Mouse (Mus musculus) ES-E14 (cell line): ENCODE measurements around the gene A730061H03Rik. TPM values are rescaled to one million over a fixed set of nuclear protein-coding genes. Genes with fewer than 3 reads are reported as not detected.

Experiments
- DNase-seq: peaks from one replicate; pipeline ENCODE4 v3.0.0-alpha.2; 2013; ENCODE audit warnings: low read depth, low spot score
- H3K27ac ChIP-seq: 2 replicates; pipeline ENCODE4 v1.5.1; 2012; ENCODE audit warnings: low read depth, mild to moderate bottlenecking, low read length, moderate library complexity, mixed read lengths; ENCODE audit not compliant: poor library complexity, insufficient read depth, severe bottlenecking
- H3K36me3 ChIP-seq: 2 replicates; pipeline ENCODE4 v1.6.1; 2012; ENCODE audit warnings: mild to moderate bottlenecking, low read length, moderate library complexity, mixed read lengths; ENCODE audit not compliant: control insufficient read depth, poor library complexity, insufficient read depth, severe bottlenecking
- H3K4me1 ChIP-seq, 2 experiments: fragments of 150-350 bp in 1 of 2; sonication (generic) in 1 of 2; 2 replicates each; pipeline ENCODE4 v1.6.1; 2012; ENCODE audit warnings: low read length in 2 of 2, mild to moderate bottlenecking in 1 of 2, mixed read lengths in 1 of 2; ENCODE audit not compliant: control insufficient read depth in 2 of 2, insufficient read depth in 2 of 2, poor library complexity in 1 of 2
- H3K4me3 ChIP-seq, 2 experiments: fragments of 150-350 bp in 1 of 2; sonication (generic) in 1 of 2; 2 replicates each; pipeline ENCODE4 v1.5.1; 2012; ENCODE audit warnings: low read length in 2 of 2, low read depth in 1 of 2, mild to moderate bottlenecking in 1 of 2, mixed read lengths in 1 of 2; ENCODE audit not compliant: insufficient read depth in 1 of 2, poor library complexity in 1 of 2, severe bottlenecking in 1 of 2
- H3K9ac ChIP-seq: 2 replicates; pipeline ENCODE4 v1.6.1; 2012; ENCODE audit warnings: low read depth, mild to moderate bottlenecking, low read length, mixed read lengths; ENCODE audit not compliant: poor library complexity, insufficient read depth, severe bottlenecking
- H3K9me3 ChIP-seq: fragments of 150-350 bp; sonication (generic); 2 replicates; pipeline ENCODE4 v1.6.1; 2012; ENCODE audit warnings: low read depth, mild to moderate bottlenecking, low read length; ENCODE audit not compliant: control insufficient read depth, insufficient read depth
- CHD2 ChIP-seq: IDR thresholded peaks from 2 replicates; pipeline ENCODE4 v1.6.1; 2014; ENCODE audit warnings: mild to moderate bottlenecking, low read depth, low read length, inconsistent platforms
- HCFC1 ChIP-seq: IDR thresholded peaks from 2 replicates; pipeline ENCODE4 v1.6.1; 2012; ENCODE audit warnings: low read length, inconsistent platforms, borderline replicate concordance; ENCODE audit not compliant: insufficient read depth
- MAFK ChIP-seq: IDR thresholded peaks from 2 replicates; pipeline ENCODE4 v1.6.1; 2014; ENCODE audit warnings: mild to moderate bottlenecking, low read depth, low read length, inconsistent platforms; ENCODE audit not compliant: insufficient read depth
- ZC3H11A ChIP-seq: IDR thresholded peaks from 2 replicates; pipeline ENCODE4 v1.6.1; 2012; ENCODE audit warnings: low read depth, mild to moderate bottlenecking, inconsistent platforms, low read length, borderline replicate concordance
- ZNF384 ChIP-seq: IDR thresholded peaks from 2 replicates; pipeline ENCODE4 v1.6.1; 2012; ENCODE audit warnings: low read depth, low read length, inconsistent platforms
- in situ Hi-C, 2 experiments: fragments of 600-800 bp; cut with MboI; formaldehyde crosslinking; loops; one replicate each; pipeline ENCODE4 v1.15.1; 2025; ENCODE audit warnings: low sequenced_read_pairs in 2 of 2, inconsistent platforms in 1 of 2; ENCODE audit not compliant: unreplicated experiment in 2 of 2
- total RNA-seq: library from RNA; depleted of rRNA; stranded (reverse); fragments of 300-350 nt; gene quantifications from 2 replicates; pipeline ENCODE4 v1.2.3, GENCODE M21; 2012

A730061H03Rik gene
- total RNA-seq, 1 experiment: not detected

- H3K4me1 ChIP-seq: peaks cover 0 to 10% of the 10 kb centered on the region in 2 experiments; a peak in 1 of 4 replicates
- no peak for TF ChIP-seq ZNF384
- no peak for TF ChIP-seq CHD2
- no peak for TF ChIP-seq MAFK
- TF ChIP-seq ZC3H11A: no peak
- TF ChIP-seq HCFC1: no peak
- no peak overlapping the region for H3K9ac ChIP-seq
- H3K36me3 ChIP-seq: peaks cover 13% of the 10 kb centered on the region; the same call in 1 of the 2 replicates
- no peak for DNase-seq
- in situ Hi-C loops: no loop called here
- no peak overlapping the region for H3K27ac ChIP-seq
- H3K4me3 ChIP-seq: no peak overlapping the region
- no peaks in the 10 kb centered on the region for H3K9me3 ChIP-seq
These were observed 11.6 kb upstream of the A730061H03Rik start for GRCm38 (mm10) chr14:55571760-55572159.

DNA sequence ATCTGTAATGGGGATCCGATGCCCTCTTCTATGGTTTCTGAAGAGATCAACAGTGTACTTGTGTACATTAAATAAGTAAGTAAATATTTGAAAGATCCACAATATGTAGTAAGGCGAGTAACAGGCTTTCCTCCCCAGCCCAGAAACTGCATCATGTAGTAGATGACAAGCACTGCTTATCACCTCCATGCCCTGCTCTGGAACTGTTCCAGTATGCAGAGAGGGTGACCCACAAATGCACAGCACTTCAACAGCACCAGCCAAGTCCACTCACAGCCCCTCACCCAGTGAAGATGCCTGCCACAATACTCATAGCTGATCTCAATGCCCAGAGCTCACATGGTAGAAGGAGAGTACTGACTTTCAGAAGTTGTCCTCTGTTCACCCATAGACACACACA is 10.4 kb upstream of the A730061H03Rik start:
- Histone ChIP-seq H3K4me3 (no peak overlapping the region), H3K4me1 (peaks cover 0 to 5% of the 10 kb centered on the region in 2 experiments; a peak in 1 of 4 replicates), H3K9ac (no peak overlapping the region), H3K9me3 (no peaks in the 10 kb centered on the region), H3K36me3 (peaks cover 20% of the 10 kb centered on the region; the same call in 1 of the 2 replicates), H3K27ac (no peak overlapping the region)
- in situ Hi-C loops: no loop called here
- no peak for DNase-seq
- TF ChIP-seq MAFK (no peak), ZC3H11A (no peak), HCFC1 (no peak), CHD2 (no peak), ZNF384 (no peak)

GRCm38 (mm10) chr14:55567496-55567895 is 7.3 kb upstream of the A730061H03Rik start:
- Histone ChIP-seq H3K4me1 (no peaks in the 10 kb centered on the region), H3K9ac (no peak overlapping the region), H3K36me3 (peaks cover 26% of the 10 kb centered on the region; the same call in 1 of the 2 replicates), H3K27ac (no peak overlapping the region), H3K9me3 (no peaks in the 10 kb centered on the region), H3K4me3 (no peak overlapping the region)
- DNase-seq: no peak
- in situ Hi-C loops: no loop called here
- TF ChIP-seq HCFC1: no peak

- no peak overlapping the region for H3K9ac ChIP-seq
- H3K9me3 ChIP-seq: no peaks in the 10 kb centered on the region
- peaks cover 28% of the 10 kb centered on the region; the same call in 1 of the 2 replicates for H3K36me3 ChIP-seq
- TF ChIP-seq HCFC1 (no peak), ZC3H11A (no peak), ZNF384 (no peak), MAFK (no peak), CHD2 (no peak)
- no peak for DNase-seq
- in situ Hi-C loops: no loop called here
- H3K27ac ChIP-seq: no peak overlapping the region
- peaks cover 0 to 5% of the 10 kb centered on the region in 2 experiments; a peak in 1 of 4 replicates for H3K4me1 ChIP-seq
- no peak overlapping the region for H3K4me3 ChIP-seq
These were observed 5.5 kb upstream of the A730061H03Rik start for GRCm38 (mm10) chr14:55565748-55566147.

DNA sequence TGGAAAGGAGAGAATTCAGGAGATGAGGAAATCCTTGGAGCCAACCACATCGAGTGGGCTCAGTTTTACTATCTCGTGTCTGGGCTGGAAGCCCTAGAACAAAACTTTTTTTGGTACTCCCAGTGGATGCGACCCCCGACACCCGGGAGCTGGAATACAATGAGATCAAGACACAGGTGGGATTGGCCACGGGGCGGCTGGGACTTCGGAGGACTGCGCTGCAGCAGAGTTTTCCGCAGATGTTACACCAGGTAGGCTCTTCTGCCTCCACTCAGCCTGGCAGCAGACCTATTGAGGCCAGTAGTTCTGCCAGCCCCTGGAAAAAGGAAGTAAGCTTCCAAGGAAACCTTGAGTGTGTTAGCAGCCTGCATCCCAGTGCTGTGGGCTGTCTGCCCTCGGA is 3.0 kb upstream of the A730061H03Rik start:
- no peak overlapping the region for H3K27ac ChIP-seq
- no peak overlapping the region for H3K9ac ChIP-seq
- H3K9me3 ChIP-seq: no peaks in the 10 kb centered on the region
- in situ Hi-C loops: no loop called here
- peaks cover 21% of the 10 kb centered on the region; the same call in 1 of the 2 replicates for H3K36me3 ChIP-seq
- H3K4me3 ChIP-seq: no peak overlapping the region
- no peak for TF ChIP-seq ZC3H11A
- no peak for TF ChIP-seq ZNF384
- TF ChIP-seq CHD2: no peak
- TF ChIP-seq HCFC1: no peak
- TF ChIP-seq MAFK: no peak
- H3K4me1 ChIP-seq: peaks cover 0 to 5% of the 10 kb centered on the region in 2 experiments; a peak in 1 of 4 replicates
- DNase-seq: no peak
